Mouse (Mus musculus) frontal cortex, adult (tissue): ENCODE data around the gene Filip1.

Experiments used
- ATAC-seq: cut with Nextera tagmentation; 2 replicates; pipeline ENCODE4 v1.9.2; 2017; ENCODE audit warnings: mild to moderate bottlenecking, moderate library complexity, mixed read lengths; ENCODE audit not compliant: low TSS enrichment

Filip1 gene

DNA sequence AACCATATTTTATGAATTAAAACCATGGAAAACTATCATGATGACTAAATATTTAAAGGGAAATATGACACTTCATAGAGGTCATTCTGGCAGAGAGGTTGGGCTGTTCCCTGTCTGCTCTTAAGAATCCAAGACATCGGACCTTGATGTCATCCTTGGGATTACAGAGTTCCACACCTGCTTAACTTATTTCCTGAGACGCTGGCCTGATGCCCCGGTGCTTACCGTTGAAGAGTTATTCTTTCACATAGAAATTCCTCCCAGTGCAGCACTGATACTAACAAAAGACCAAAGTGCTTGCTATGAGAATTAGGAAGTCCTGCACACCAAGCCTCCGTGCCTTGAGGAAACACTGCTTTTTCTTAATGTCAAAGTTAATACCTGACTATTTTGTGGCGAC lies 62.6 kb downstream of the Filip1 start:
- no peak for ATAC-seq

- no peak for ATAC-seq
Observed at GRCm38 (mm10) chr9:79948376-79948775, 64.3 kb downstream of the Filip1 start.

GRCm38 (mm10) chr9:79947973-79948372 lies 64.7 kb downstream of the Filip1 start:
- ATAC-seq, result no peak

DNA sequence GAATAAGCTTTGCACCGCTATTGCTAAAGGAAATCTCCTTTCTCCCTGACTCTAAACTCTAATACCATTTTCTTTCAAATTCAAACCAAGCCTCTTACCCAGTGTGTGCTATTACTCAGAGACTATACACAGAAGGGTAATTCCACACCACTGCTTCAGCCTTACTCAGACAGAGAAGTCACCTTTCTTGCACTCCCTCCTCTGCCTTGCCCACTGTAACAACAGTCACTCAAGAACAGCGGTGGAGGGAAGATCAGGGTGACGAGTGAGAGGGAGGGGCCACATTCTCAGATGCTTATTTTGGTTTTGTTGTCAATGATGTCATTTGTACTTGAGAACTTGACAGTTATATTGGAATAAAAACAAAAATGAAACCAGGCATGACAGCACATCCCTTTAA lies 65.2 kb downstream of the Filip1 start:
- ATAC-seq, result no peak

DNA sequence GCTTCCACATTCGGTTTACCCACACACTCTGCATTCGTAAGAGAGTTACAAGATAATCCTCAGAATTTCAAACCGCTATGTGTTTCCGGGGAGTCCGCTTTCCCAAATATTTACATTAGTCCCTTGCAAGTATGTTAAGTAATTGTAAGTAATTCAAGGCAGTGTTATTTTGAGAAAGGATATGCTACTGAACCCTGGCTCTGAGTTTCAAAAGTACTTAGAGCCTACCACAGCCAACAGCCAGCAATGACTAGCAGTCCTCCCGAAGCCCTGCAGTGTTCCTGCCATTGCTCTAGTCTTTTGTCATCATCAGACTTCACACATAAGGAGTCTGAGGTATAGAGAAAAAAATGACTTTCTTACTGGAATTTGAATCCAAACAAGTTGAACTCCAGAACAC lies 67.8 kb downstream of the Filip1 start:
- no peak for ATAC-seq

DNA sequence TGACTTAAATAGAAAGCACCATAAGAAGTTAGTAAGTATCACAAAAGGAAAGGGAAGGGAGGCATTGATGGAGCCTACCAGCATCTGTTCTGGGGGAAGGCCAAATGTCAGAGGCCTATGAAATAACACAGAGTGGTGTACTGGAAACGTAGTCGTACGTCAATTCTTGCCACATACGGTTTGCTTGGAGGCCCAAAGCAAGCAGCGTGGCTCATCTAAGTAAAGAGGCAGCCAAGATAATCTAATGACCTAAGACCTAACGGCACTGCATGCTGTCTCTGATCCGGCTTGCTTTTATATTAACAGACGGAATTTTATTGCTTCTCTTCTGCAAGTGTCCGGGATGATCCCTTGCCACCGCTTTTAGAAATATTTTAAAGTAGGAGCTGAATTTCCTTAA lies 68.7 kb downstream of the Filip1 start:
- no peak for ATAC-seq

GRCm38 (mm10) chr9:79938416-79939206 lies 74.0 kb downstream of the Filip1 start:
- ATAC-seq, result no peak

GRCm38 (mm10) chr9:79937570-79937969 lies 75.1 kb downstream of the Filip1 start:
- no peak for ATAC-seq

GRCm38 (mm10) chr9:79932578-79932977 lies 80.1 kb downstream of the Filip1 start:
- no peak for ATAC-seq

DNA sequence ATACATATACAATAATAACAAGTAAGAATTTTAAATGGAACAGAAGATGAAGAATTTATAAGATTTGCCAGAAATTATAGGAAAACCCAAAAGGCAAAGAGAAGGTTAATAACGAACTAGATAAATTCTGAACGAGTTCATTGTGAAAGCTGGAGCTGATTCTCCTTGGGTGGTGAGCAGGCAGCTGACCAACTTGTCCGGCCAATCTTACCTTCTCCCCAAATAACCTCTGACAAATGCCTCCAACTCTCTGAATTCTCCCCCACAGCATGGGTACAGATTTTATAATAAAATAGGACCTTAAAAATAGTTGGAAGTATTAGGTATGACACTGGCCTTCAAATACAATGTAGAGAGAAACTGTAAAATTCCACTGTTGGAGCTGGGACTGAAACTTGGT lies 84.6 kb downstream of the Filip1 start:
- no peak for ATAC-seq

DNA sequence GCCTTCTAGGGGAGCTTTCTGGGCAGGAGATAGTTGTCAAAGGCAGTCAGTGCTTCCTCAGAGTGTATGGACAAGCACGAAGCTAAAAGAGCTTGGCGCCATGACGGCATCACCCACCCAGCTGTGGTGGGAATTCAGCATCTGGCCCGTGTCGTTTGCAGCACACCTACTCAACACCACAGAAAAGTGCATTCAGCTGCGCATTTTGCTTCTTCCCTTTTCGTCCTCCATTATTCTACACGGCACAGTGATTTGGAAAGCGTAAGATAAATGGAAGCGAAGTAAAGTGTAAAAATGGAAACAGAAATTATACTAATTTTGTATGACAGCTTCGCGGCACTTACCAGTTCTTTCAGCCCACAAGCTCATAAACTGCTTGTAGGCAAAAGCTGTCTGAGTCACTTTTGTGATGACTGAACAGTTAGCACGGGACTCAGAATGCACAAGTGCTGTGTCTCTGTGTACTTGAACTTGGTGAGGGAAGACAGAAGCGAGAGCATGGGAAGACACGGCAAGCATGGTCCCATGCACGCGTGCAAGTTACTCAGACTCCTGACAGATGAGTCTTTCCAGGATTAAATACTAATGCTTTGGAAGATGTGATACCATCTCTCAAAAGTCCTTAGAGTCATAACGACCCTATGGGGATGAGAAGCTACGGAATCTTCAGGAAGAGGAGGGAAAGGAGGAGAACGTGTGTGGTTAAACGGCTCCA lies 85.3 kb downstream of the Filip1 start:
- peak; percentile 95 for ATAC-seq

DNA sequence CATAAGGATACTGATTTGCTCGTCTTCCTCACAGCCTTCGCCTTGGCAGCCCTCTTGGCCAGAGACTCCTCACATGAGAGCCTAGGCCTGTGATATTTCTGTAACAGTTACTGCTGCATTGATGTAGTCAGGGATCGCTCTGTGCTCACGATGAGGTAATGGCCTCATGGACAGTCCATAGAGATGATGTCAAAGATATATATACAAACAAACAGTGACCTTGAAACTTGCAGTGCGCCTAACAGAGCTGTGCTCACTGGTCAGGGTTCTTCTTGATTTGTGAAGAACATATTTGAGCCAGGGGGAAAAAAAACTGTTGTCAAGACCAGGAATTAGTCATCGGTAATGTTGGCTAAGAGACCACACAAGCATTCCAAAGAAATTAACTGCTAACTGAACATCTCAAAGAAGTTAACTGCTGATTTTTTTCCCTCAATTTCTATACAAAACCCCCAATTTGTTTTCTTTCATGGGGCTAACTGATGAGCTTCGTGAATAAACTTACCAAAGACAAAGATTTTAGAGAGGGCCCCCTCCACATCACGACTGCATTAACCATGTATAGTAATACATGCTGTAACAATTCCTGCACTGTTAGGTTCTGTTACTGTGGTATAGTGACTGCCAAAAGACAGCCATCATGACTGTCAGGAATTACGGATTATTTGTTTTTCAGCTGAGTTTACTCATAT lies 86.0 kb downstream of the Filip1 start:
- no peak for ATAC-seq

DNA sequence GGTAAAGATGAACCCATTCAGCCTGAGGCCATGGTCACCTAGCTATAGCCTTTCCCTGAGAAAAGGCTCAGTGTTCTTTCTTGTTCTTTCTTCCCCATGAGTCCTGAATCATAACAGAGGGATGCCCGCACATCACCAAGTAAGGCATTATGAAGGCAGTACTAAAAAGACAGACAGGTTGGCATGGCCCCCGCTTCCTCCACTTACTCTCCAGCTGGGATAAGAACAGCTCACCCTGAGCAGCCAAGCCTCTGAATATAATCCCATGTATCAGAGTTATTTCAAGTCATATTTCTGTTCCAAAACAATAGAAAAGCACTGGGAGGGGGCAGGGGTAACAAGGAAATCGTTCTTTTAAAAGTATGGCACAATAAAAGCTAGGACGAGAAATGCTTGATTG lies 86.7 kb downstream of the Filip1 start:
- no peak for ATAC-seq

GRCm38 (mm10) chr9:79923262-79923661 lies 89.4 kb downstream of the Filip1 start:
- no peak for ATAC-seq

- no peak for ATAC-seq
Observed at GRCm38 (mm10) chr9:79922493-79922760, 90.2 kb downstream of the Filip1 start.

DNA sequence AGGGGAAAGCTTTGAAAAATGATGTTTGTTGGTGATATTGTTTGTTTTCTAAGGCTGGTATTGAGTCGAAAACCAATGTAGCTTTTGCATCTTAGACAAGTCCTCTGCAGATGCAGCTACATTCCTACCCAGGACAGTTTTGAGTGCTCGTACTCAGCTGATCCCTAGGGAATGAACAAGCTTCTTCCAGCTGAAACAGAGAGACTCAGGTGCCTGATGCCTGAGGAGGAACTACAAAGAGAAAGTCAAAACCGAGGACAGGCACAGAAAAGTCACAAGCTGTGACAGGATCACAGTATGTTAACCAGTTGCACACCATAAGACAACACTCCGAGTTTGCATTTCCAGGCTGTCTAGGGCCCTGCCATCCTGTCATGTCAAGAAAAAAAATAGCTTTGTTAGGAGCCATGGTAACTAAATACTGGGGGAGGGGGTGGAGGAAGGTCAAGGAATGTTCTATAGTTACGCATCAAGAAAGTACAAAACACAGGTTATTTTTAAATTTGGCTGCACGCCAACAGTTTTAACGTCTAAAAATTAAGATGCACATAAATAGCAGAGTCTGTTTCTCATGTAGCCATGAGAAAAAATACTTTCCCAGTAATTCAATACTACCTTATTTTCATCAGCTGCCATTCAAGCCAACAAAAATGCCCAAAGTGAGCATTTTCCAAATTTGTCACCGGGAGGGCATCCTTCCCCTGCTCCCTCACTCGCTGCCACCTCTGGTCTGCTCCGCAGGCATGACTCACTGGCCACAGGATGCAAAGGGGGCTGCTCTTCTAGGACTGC lies 90.8 kb downstream of the Filip1 start:
- no peak for ATAC-seq

GRCm38 (mm10) chr9:79920540-79920933 lies 92.1 kb downstream of the Filip1 start:
- ATAC-seq, result no peak

GRCm38 (mm10) chr9:79919750-79920539 lies 92.7 kb downstream of the Filip1 start:
- peak; percentile 93 for ATAC-seq

DNA sequence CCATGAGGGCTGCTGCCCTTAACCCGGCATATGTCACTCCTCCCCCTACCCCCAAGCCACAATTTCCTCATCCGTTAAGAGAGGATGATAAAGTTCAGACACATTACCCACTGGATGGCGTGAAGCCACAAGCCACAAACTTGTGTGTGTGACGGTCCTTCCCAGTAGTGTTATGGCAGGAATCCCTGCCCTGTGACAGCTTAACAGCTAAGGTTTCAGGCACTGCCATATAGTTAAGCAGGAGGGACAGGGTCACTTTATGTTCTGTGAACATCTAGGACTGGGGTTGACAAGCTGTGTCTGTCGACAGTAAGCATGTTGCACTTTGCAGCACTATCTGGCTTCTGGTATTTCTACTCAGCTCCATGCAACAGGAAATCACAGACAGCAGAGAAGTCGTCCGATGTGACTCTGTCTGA lies 93.3 kb downstream of the Filip1 start:
- ATAC-seq, result no peak

- ATAC-seq, result no peak
Observed at GRCm38 (mm10) chr9:79918325-79919117, 94.1 kb downstream of the Filip1 start.

DNA sequence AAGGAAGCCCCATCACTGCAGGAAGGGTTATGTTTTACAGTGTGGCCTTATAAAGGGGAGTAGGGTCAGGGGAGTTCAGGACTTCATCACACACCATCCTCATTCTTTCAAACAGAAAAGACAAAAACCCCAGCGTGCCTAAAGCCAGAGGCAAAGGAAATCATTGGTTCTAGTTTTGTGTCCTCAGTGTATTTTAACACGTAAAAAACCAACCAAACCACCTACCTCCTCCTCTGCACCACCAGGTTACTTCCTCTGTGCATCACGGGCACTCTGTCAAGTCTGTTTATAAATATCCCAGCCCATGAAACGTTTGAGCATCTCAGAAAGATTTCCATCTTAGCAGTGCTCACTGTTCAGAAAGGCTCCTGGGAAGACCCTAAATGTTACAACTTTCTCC lies 98.4 kb downstream of the Filip1 start:
- ATAC-seq, result peak; percentile 47; the same call in 1 of the 2 replicates
